Mouse (Mus musculus) B cell, adult 2 months (primary cell): ENCODE measurements around the gene Glrb.

Experiments used
- DNase-seq, 2 experiments: peaks; one replicate each; pipeline ENCODE4 v3.0.0; 2022

Glrb gene

DNA sequence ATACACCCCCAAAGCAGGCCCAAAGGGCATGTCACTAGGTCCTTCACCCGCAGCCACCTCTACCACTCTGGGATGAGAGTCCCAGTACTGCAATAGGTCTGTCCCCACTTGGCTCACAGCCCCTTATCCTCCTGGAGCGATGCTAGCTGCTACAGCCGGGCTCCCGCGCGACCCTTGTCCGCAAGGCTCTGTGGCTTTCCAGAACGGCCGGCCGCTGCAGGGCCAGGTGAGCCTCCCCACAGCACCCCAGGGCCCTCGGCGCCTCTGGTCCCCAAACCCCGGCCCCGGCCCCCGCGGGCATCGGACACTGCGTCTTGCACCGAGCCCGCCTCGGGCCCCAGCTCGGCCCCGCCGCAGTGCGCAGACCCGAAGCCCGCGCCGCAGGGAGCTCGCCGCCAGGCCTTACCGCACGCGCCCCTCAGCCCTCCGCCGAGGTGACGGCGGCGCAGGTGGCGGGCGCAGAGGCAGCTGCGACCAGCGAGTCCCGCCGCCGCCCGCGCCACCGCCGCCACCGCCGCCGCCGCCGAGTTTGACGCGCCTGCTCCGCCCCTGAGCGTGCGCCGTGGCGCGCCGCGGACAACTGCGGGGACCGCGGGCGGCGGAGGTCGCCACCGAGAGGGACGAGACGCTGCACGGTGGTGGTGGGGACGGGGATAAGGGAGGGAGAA is at the start of gene Glrb:
Gene Glrb (minus strand): TSS at position 550 of the 668 bp plus-strand sequence.
- no peak for DNase-seq

DNA sequence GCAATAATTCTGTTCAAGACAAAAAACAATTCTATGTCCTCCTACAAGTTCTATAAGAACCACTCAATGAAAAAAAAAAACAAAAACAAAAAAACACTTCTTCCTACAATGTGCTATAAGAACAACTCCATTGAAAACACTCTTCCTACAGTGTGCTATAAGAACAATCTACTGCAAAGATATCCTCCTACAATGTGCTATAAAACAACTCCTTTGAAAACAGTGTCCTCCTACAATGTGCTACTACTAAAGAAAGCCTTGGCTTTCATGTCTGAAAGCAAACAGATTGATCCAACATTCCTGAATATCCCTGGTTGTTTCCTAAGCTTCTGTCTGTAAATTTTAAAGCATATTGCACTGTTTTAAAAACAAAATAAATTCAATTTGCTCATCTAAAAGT is 46.5 kb upstream of the Glrb start:
- no peak for DNase-seq

DNA sequence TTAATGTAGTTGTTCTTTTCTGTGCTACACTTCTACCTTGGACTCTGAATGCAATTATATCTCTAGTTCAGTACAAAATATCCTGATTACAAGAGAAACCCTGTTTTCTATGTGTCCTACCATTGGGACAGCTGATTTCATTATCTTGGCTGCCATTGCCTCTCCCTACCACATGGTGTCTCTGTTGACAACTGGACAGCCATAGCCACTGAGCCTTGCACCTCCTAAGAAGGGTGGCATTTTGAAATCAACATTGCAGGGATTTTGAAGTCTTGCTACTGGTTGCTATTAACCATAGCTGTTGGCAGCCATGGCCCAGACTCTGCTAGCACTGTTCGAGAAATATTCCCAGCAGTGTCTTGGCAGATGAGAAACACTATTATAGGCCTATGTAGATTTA is 45.1 kb upstream of the Glrb start:
- peak; percentile 34 to 36 for DNase-seq

DNA sequence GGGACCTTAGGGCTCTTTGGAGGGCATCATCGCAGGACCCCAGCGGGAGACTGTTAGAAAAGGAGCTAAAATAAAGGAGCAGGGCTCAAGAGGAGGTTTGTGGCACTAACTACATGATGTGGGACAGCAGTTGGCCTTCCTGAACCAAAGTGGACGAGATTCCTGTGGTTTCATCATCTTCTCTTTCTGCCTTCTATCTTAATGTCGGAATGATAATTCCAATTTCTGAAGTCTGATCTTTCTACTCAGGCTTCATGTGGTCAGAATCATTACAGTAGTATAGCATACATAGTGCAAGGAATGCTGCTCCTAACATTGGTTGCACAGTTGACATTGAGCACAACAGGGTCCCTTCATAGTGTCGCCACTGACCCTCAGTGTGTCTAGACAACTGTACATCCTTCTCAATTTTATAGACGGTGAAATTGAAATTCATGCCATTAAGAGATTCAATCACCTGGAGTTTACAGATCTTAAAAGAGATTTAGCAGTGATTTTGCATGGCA is 372 bp upstream of the Glrb start:
- DNase-seq: no peak

DNA sequence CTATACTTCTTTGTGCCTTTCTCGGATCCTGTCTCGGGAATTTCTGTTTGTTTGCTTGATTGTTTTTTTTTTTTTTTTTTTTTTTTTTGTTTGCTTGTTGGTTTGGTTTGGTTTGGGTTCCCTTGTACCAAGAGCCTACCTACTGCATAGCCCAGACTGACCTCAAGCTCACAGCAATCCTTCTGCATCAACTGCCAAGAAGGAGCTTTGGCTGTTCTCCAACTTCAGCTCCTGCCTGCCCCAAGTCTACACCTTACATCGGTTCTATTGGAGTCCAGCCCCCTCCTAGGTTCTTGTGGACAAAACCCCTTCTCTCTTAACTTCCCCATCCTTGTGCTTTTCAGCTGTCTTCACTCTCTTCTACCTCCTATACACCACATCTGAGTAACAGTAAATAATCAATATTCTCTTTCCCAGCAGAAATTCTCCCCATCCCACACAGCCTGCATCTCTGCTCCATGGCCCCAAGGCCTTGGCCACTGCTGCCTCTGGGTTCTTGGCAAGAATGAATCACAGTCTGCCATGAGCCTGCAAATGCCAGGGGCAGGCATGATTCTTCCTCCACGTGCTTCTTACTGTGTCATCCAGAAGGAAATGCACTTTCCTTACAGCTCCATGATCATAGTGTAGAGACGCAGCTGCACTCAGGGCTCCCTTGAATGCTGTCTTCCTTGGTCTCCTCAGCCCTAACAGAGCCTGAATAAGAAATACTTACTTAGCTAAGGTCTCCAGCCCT is 18.5 kb downstream of the Glrb start:
- no peak for DNase-seq

DNA sequence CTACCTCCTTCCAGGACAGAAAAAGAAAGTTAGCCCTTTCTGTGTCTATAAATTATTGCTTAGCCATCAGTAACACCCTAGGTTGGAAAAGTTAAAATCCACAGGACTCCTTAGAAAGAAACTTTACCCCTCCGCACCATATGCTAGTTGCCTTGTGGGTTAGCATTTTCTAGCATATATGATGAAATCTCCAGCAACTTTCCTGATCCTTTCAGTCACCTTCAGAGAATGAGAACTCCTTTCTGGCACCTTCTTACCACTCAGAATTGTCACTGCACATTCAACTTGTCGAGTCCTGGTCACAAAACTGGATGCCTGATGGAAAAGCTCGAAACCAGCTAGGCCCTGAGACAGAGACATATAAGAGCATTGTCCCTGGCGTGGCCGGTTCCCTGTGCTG is 19.1 kb downstream of the Glrb start:
- DNase-seq: no peak

DNA sequence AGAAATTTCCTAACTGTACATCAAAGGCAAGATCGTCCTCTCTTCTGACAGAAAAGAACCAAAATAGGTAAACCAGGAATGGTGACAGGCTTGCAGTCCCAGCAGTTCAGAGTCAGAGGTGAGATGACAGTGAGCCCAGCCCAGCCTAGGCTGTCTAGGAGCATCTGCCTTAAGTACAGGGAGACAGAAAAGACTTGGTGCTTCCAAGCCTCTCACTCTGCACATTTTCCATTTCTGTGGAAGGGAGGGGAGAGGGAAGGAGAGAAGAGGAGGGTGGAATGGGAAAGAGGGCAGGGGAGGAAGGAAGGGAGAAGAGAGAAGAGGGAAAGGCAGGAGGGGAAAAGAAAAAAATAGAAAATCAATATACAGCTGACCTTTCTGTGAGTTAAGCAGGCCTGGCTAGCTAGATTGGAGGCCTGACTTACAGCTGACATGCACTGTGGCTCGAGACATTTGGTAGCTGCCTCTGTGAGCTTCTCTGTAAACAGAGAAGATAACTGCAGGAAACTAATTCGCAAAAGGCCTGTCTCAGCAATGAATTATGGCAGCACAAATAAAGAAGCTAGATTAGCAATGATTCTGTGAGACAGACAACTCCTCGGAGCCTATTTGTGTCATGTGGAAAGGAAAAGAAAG is 20.3 kb downstream of the Glrb start:
- no peak for DNase-seq

DNA sequence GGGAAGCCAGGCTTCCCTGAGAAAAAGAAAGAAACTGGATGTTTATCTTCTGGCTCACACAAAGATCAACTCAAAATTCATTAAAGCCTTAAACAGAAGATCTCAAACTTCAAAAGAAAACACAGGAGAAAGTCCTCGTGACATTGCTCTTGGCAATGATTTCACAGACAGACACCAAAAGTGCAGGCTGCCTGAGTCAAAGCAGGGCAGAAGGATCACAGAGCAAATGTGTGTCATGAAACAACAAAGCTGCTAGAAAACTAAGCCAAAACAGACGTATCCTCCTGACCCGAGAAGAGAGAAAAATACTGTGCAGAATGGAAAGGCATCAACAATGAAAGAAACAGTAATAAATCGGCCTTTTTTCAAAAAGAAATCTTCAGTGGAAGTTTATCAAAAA is 22.4 kb downstream of the Glrb start:
- no peak for DNase-seq

DNA sequence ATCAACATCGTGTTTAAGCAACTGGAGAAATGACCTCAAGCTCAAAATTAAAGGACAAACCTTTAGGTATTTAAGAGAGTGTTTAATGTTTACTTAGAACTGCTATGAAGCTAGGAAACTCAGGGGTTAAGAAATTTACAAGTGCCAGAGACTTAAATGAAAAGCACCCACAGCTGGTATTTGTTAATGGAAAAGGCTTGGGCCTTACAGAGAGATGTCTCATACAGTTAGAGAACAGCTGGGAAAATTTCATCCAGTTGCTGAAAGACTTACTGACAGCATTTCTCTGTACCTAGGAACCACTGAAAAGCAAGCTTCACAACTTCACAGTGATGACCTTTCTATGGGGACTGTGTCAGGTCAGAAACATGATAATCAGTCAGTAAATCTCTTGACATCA is 28.3 kb downstream of the Glrb start:
- DNase-seq: no peak

DNA sequence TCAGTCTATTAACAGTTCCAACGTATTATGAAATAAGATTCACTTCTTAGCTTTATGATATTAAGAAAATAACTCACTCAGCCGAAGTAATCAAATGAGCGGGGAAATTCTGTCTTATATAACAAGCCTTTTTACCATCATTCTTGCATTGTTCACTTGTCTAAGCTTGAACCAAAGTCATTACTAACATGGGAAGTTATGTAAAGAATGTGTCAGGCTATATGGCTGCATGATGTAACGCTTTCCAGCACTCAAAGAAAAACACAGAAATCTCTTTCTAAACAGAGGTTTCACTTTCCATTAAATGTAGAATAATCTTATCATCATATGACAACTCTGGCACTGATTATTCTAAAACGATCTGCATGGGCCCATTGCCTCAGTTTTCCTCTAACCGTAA is 29.9 kb downstream of the Glrb start:
- DNase-seq: no peak

DNA sequence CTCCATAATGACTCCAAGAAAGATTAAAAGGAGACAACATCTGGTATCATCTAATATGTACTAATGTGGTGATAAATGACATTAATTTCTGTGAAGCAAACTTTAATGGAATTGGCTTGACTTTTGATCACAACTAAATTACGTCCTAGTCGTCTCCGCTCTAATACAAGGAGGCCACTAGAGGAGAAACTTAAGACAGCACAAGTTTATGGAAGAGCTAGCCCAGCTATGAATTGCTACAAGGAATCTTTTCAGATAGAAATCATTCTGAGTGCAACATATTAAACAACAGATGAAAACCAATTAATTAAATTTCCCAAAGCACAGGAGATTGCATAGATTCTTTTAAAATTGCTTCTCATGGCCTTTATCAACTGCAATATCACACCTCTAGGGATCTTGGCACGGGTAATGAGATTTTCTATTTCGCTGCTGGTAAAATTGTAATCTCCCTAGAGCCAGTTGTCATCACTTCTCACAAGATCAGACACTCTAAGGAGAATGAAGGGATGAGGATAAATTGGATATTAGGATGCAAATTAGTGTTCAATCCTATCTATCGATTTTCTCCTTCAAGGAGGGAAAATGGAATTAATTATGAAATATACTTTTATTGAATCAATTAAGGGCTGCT is 32.7 kb downstream of the Glrb start:
- DNase-seq: no peak

DNA sequence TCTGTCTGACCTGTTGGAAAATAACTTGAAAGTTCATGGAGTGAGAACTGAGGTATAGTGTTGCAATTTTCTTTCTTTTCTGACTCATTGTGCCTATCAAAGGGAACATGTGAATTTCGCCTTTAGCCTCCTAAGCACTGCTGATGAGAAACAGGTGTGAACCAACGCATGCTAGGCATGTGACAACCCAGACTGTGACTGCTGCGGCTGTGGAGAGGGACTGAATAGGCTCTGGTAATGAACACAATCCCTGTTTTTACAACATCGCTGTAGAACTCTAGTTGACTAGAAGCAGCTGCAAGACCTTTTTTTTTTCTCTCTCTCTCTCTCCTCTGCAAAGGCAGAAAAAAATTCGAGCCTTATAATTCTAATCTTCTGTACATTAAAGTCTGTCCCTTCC is 34.9 kb downstream of the Glrb start:
- DNase-seq: no peak

DNA sequence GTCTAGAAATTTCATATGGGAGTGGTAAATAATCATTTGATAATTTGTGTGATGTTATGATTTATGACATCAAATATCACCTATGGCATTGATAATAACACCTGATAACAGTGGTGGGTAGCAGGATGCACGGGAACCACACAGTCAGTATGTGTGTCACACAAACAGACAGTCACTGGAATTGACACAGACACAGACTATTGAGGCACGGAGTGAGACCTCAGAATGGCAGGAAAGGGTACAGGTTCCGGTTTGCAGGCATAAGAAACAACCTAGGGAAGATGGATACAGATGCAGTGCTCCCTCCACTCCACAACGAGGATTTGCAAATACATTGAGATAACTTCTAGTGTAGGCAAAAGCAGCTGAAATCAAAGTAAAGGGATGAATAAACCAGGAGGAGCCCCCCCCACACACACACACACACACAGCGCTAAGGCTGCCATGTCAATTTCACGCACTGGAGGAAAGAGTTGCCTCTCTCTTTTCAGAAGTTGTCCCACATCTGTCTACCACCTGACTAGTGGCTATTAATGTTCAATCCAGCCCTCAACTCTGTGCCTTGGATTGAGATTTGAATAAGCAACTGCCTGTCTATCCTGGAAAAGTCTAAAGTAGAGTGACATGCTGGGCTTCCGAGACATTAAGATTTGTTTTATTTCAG is 38.6 kb downstream of the Glrb start:
- no peak for DNase-seq

DNA sequence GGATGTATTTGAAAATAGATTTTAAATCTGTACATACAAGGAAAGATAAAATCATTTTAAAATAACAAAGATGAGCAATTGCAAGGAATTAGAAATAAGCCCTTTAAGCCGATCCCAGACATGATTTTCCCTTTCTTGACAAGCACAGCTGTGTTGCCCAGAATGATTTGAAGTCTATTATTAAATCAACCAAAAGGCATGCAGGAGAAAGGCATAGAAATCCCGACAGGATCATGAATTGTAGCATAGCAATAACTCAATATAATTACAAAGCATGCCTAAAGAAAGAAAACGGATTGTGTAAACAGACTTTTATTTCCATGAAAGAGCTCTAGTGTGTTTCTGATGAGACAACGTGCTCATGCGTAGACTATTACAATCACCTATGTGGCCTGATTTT is 39.4 kb downstream of the Glrb start:
- no peak for DNase-seq

DNA sequence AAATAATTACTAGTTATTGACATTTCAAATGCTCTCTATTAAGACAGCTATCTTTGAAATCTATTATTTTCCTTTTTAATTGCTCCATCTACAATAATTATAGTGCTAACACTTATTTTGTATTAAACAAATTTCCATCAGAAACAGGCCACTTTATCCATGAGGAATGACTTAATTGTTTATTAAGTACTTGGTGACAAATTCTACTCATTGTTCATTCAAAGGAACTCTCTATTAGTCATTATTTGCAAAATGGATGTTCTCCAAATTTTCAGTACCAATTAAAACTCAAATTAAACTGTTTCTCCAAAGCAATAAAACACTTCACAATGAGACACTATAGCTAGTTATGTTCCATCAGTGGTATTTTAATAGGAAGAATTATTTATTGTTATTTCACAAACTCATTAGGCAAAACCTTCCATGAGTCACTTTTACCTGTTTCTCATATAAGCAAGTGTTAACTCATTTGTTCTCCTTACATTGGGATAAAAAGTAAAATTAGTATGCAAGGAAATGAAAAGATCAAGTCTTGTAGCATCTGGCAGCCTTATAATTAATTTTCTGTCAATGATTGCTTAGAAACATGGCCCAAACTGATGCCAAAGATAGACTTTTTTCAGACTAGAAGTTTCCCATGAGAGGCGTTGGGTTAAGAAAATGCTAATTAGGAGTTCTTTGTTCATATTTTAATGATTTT is 41.8 kb downstream of the Glrb start:
- no peak for DNase-seq

DNA sequence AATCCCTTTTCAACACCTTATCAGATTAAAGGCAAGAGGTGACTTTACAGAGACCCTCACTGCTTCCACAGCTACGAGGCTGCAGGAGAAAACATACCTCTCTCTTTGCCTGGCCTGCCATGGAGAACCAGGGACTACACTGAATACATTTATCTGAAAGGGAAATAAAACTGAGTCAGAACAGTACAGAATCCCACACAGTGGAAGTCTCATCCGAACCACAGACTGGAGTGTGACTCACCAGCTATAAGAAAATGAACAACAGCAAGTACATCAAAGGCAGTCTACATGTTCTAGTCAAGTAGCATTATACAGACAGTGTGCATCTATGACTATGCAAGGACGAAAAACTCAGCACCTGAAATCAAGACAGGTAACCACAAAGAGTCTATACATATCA is 46.1 kb downstream of the Glrb start:
- no peak for DNase-seq

DNA sequence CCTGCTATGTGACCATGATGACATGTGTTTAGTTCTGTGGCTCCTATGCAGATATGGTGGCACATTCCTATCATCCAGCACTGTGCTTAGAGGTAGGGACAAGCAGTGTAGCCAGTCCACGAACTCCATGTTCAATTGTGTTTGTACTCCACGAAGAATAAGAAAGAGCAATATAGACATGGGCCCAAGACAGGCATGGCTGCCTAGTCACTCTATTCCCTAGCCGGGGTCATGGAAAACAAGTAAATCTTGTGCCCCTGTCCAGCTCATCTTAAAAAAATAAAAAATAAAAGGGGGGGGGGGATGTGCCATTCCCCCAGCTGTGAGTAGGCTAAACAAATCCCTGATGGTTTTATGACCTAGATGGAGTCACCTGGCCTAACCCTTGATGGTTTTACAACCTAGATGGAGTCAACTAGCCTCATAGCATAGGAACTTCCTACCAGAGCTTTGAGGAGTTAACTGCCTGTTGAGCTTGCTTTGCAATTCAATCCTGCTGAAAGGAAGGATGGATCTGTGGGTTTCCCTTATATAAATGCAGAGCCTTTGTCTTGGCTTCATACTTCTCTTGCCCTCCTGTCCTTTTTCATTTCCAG is 60.5 kb downstream of the Glrb start:
- DNase-seq: no peak

DNA sequence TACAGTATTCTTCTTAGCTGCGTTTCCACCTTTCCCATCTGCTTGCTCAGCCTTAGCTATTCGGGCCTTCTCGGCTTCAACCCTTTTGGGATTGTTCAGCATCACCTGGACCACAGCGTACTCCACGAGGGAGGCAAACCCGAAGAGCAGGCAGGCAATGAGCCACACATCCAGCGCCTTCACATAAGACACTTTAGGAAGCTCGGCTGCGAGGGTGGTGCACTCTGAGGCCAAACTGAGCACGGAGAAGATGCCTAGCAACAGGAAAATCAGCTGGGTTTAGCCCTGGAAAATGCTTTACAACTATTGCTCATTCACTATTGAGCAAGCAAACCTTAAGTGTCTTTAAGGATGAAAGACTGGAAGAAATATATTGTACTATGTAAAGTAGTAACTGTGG is 62.5 kb downstream of the Glrb start:
- DNase-seq: no peak

DNA sequence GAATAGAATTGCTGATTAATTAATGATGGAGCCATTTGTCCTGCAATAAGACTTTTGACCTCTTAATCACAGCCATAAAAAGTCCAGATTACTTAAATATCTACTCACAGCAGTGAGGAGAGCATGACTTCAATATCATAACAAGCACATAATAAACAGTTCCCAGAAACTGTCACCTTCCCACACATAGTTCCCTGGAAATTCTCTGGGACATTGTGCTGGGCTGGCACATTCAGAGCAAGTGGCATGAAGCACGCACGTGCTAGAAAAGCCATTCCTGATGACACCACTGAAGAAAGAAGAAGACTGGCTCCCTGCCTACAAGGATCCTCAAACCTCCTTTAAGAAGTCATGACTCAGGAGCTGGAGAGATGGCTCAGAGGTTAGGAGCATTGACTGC is 67.8 kb downstream of the Glrb start:
- no peak for DNase-seq

DNA sequence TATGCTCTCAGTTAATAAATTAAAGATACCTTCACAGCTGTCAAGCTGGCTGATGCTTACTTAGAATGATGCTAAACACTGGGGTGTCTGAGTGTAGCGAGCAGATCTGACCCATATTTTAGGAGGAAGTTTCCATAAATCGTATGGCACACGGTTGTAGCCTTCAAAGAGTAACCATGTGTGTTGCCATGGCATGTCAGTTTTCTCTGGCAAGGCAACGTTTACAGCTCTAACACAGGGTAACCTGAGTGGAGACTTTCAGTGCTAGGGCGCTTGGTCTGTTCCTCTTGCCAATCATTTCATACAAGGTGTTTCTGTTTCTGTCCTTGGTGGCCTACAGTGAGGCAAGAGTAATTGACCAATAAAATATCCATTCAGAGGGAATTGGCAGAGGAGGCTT is 73.6 kb downstream of the Glrb start:
- DNase-seq: no peak

DNA sequence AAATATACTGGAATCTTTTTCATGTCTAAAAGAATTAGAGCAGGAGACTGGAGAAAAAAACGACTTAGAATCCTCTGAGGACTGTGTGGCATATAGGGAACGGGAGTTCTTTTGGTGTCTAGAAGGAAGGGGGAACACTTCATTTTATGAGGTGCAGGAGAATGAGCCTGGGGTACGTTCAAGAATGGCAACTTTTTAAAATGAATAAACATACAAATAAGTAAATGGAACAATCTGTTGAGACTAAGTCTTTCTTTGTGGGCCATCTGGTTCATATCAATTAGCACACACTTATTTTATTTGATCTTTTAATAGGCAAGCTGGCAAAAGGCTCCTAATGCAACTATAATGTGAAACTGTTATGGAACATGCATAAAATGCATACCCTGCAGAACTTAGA is 75.9 kb downstream of the Glrb start:
- DNase-seq: no peak

DNA sequence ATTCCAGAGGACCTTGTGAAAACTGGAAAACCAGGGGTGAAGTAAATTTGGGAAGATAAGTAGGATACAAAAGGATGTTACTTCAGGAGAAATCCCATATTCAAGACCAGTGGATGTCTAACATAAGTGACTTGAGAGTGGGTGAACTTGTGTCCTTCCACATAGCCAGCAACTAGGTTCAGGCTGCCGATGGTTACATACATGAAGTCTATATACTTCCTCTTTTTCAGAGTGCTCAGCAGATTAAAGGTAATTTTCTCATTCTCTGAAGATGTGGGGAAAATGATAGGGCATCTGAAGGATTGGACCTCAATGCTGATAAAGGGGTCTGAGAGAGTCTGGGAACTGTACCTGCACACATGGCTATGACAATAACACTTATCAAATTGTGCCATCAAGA is 89.5 kb downstream of the Glrb start:
- DNase-seq: peak; percentile 6 to 11
